Mouse (Mus musculus) heart, adult 2 months (tissue): ENCODE results near the gene Rack1. TPM values are rescaled to one million over a fixed set of nuclear protein-coding genes. Genes with fewer than 3 reads are reported as not detected.
"Not testable (repeated sequence)": the region's sequence is repeated elsewhere in the genome, so short reads cannot be mapped to it uniquely, and the experiment has no call there.

ENCODE experiments used
- DNase-seq, 2 experiments: peaks; one replicate each; pipeline ENCODE4 v3.0.0; 2021
- H3K27ac ChIP-seq: fragments of 200-600 bp; 2 replicates; pipeline ENCODE4 v1.8.1; 2022
- H3K27me3 ChIP-seq: fragments of 200-500 bp; 2 replicates; pipeline ENCODE4 v1.6.1; 2012; ENCODE audit warnings: mild to moderate bottlenecking, low read length, inconsistent platforms, mixed read lengths; ENCODE audit not compliant: control insufficient read depth, insufficient read depth
- H3K36me3 ChIP-seq: fragments of 200-500 bp; 2 replicates; pipeline ENCODE4 v1.6.1; 2012; ENCODE audit warnings: low read length, inconsistent platforms; ENCODE audit not compliant: control insufficient read depth, insufficient read depth
- H3K4me1 ChIP-seq: fragments of 200-500 bp; 2 replicates; pipeline ENCODE4 v1.6.1; 2011; ENCODE audit warnings: low read length; ENCODE audit not compliant: control insufficient read depth, insufficient read depth
- H3K4me3 ChIP-seq: fragments of 200-600 bp; 2 replicates; pipeline ENCODE4 v1.8.1; 2022
- H3K79me2 ChIP-seq: fragments of 200-500 bp; replicated peaks from 2 replicates; pipeline ENCODE4 v1.6.1; 2012; ENCODE audit warnings: mild to moderate bottlenecking, inconsistent platforms, low read length, moderate library complexity, mixed read lengths; ENCODE audit not compliant: control insufficient read depth, insufficient read depth
- H3K9ac ChIP-seq: fragments of 200-500 bp; 2 replicates; pipeline ENCODE4 v1.6.1; 2012; ENCODE audit warnings: low read depth, mild to moderate bottlenecking, control low read depth, inconsistent platforms, low read length, mixed read lengths
- CTCF ChIP-seq: fragments of 200-600 bp; IDR thresholded peaks from 2 replicates; pipeline ENCODE4 v1.8.1; 2022; ENCODE audit warnings: antibody characterized with exemption, mild to moderate bottlenecking, moderate library complexity
- EP300 ChIP-seq: fragments of 200-500 bp; IDR thresholded peaks from 2 replicates; pipeline ENCODE4 v1.6.1; 2011; ENCODE audit warnings: low read depth, low read length, control low read depth; ENCODE audit not compliant: insufficient read depth
- POLR2A ChIP-seq: fragments of 200-500 bp; IDR thresholded peaks from 2 replicates; pipeline ENCODE4 v1.6.1; 2011; ENCODE audit warnings: mild to moderate bottlenecking, low read depth, low read length, control low read depth; ENCODE audit not compliant: insufficient read depth
- whole genome bisulfite sequencing: fragments of 180-500 bp; shearing (Covaris S2); methylation state at CpG from one replicate; pipeline ENCODE4 v1.1.7; 2018; 5-methylcytosine and 5-hydroxymethylcytosine counted together
- intact Hi-C: fragments of 180-260 bp; cut with DNase I; formaldehyde crosslinking; loops from one replicate; pipeline ENCODE4 v1.15.1; 2025
- polyA plus RNA-seq: library from polyadenylated mRNA; depleted of rRNA; stranded (reverse); fragments of >200 nt; gene quantifications from 2 replicates; pipeline ENCODE4 v1.2.3, GENCODE M21; 2012
- total RNA-seq, 2 experiments: library from RNA; stranded (reverse); gene quantifications; 2 replicates each; pipeline ENCODE4 v1.2.3; 2021

Rack1 gene
- total and polyA plus RNA-seq, 3 experiments: 337 to 867 (median 437) TPM

DNA sequence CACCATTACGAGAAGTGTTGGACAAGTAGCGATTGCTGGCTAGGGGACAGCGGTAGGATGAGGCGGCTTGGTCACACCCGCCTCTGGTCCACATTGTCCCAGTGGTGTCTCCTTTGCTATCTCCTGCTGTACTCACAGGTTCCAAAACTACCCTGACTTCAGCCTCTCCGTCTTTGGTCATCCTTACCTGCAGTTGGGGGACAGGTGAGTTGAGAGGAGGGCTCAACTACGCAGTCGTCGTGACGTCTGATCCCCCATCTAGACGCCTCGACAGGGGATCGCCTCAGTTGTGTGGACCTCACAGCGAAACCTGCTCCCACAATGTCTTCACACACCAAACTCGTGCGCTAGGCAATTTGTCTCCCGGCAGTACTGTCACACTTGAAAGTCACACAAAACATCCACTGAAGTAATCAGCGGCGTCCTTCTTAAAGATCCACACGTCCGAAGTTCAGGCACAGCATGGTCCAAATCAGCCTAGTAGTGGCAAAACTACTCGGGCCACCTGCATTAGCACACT, 24.2 kb downstream of the Rack1 start:
- Histone ChIP-seq H3K27me3 (no peaks in the 10 kb centered on the region), H3K79me2 (no peaks in the 10 kb centered on the region), H3K27ac (no peak overlapping the region), H3K4me3 (peak overlapping the region; percentile 56), H3K4me1 (peaks cover 1% of the 10 kb centered on the region), H3K9ac (no peak overlapping the region), H3K36me3 (no peaks in the 10 kb centered on the region)
- TF ChIP-seq POLR2A (no peak), CTCF (no peak), EP300 (no peak)
- WGBS: 38% methylated on average over 22 of the region's 22 CpGs
- DNase-seq: no peak
- intact Hi-C loops: loop anchor here (1.0 kb wide), 1 partner anchor 9 kb away; no protein-coding TSS in a partner anchor

DNA sequence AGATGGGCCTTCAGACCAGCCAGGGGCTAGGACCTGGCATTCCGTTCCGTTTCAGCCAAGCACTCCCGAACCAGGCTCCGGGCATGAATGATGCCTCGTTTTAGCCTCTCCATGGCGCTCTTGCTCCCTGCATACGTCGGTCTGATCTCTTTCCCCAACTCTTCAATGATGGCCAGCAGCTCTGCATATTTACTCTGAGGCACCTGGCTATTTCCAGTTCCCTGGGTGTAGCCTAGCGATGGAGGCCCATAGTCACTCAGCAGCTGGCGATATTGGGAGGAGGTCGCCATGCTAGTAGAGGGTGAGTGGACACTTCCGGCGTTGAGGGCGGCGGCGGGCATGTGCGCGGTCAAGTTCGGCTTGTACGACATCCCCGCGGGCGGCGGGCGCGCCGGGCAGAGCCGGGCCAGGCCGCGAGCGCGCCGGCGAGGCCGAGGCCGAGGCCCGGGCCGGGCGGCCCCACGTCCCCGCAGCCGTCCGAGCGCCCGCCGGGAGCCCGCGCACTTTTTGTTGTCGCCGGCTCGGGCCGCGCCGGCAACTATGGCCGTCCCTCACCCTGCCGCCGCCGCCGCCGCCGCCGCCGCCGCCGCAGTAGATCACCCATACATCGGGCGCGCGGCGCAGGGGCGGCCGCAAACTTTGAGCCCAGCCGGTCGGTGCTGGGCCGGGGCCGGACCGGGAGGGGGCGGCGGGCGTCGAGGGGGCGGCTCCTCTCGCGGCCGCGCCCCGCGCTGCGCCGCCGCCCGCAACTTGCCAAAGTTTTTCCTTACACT, 26.0 kb downstream of the Rack1 start, which contains the start of the genes Trim7 and Gm12184:
Trim7 (plus strand) TSS at position 162 of the 773 bp plus-strand sequence.
Gm12184 (minus strand) TSS at position 677 of the 773 bp plus-strand sequence.
- Histone ChIP-seq H3K9ac (peak within 1 kb of the TSS; percentile 74), H3K27ac (peak within 1 kb of the TSS; percentile 53), H3K4me3 (peak within 1 kb of the TSS; percentile 47)
- H3K27me3 ChIP-seq, H3K4me1 ChIP-seq, H3K79me2 ChIP-seq, H3K36me3 ChIP-seq, intact Hi-C loops: not testable (repeated sequence)
- peak; percentile 56 to 60 for DNase-seq
- under 1% methylated on average over 62 of the region's 92 CpGs for WGBS
- TF ChIP-seq CTCF: 0 out of 2 replicates have a peak, but pooled peaks have one; percentile 4

DNA sequence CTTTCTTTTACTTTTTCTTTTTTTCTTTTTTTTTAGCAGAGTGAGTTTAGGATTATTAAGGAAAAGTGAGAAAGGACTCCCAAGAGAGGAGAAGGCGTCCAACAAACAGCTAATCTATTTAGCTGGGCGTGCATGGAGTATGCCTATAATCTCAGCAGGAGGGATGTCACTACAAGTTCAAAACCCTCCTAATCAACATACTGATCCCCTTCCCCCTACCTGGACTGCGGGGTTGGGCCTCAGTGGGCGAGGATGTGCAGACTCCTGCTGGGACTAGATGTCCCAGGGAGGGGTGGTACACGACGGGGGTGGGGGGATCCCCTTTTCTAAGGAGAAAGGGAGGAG, 26.6 kb downstream of the Rack1 start:
- Histone ChIP-seq H3K4me1 (peaks cover 3% of the 10 kb centered on the region), H3K27ac (peak overlapping the region; percentile 29), H3K9ac (peak overlapping the region; percentile 74), H3K79me2 (no peaks in the 10 kb centered on the region), H3K36me3 (no peaks in the 10 kb centered on the region), H3K4me3 (peak overlapping the region; percentile 47), H3K27me3 (no peaks in the 10 kb centered on the region)
- 4% methylated on average over 6 of the region's 6 CpGs for WGBS
- DNase-seq: no peak
- intact Hi-C loops: no loop called here
- TF ChIP-seq CTCF: no peak
- TF ChIP-seq EP300: no peak
- no peak for TF ChIP-seq POLR2A

DNA sequence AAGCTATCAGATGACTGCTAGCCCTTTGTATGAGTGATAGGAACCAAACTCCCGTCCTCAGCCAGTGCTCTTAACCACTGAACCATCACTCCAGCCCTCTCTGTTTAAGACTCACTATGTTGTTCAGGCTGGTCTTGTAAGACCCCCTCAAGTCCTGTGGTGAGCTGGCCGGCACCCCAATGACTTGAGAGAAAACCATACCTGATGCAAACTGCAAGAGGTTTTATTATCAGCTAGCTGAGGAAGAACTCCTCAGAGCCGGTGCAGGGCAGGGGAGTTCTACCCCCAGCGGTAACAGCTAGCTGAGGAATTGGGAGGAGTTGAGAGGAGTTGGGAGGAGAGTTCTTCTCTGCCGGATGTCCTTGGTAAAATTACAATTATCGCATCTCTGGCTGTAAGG, 27.8 kb downstream of the Rack1 start:
- no peak for TF ChIP-seq CTCF
- TF ChIP-seq EP300: no peak
- TF ChIP-seq POLR2A: no peak
- intact Hi-C loops: no loop called here
- H3K4me3 ChIP-seq: no peak overlapping the region
- H3K27ac ChIP-seq: no peak overlapping the region
- H3K36me3 ChIP-seq: no peaks in the 10 kb centered on the region
- no peaks in the 10 kb centered on the region for H3K27me3 ChIP-seq
- peaks cover 3% of the 10 kb centered on the region for H3K4me1 ChIP-seq
- DNase-seq: no peak
- H3K79me2 ChIP-seq: no peaks in the 10 kb centered on the region
- 71% methylated on average over 6 of the region's 6 CpGs for WGBS
- H3K9ac ChIP-seq: no peak overlapping the region

DNA sequence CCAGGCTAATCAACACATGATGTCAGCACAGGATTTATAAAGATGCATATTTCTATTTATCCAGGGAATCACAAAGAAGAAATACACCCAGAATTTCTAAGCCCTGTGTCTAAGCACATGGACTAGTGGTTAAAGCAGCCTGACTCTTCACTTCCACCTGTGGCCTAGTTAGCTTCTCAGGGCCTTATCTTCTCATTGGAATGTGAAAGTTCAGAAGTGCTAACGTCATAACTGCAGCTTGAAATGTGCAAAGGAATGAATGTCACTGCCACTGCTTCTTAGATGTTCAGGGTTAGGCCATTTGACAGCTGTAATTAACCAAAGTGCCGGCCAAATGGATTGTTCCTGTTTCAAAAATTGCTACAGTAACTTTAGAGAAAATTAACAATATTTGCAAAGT, 30.1 kb downstream of the Rack1 start:
- intact Hi-C loops: no loop called here
- Histone ChIP-seq H3K27ac (no peak overlapping the region), H3K79me2 (no peaks in the 10 kb centered on the region), H3K9ac (no peak overlapping the region), H3K4me1 (peaks cover 3% of the 10 kb centered on the region), H3K4me3 (no peak overlapping the region), H3K27me3 (no peaks in the 10 kb centered on the region), H3K36me3 (no peaks in the 10 kb centered on the region)
- DNase-seq: no peak
- 54% methylated on average over 2 of the region's 2 CpGs for WGBS
- TF ChIP-seq EP300 (no peak), POLR2A (no peak), CTCF (no peak)

DNA sequence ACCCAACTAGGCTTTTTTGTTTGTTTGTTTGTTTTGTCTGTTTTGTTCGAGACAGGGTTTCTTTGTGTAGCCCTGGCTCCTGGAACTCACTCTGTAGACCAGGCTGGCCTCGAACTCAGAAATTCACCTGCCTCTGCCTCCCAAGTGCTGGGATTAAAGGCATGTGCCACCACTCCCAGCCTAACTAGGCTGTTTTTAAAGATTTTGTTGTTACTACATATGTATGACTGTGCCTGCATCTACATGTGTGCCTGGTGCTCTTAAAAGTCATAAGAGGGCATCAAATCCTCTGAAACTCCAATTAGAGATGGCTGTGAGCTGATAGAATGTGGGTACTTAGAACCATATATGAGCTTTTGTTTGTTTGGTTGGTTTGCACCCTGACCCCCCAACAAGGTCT, 31.1 kb downstream of the Rack1 start:
- 90% methylated on average over 2 of the region's 2 CpGs for WGBS
- H3K4me3 ChIP-seq: no peak overlapping the region
- no peaks in the 10 kb centered on the region for H3K36me3 ChIP-seq
- no peak overlapping the region for H3K27ac ChIP-seq
- H3K9ac ChIP-seq: no peak overlapping the region
- H3K79me2 ChIP-seq: no peaks in the 10 kb centered on the region
- TF ChIP-seq POLR2A: no peak
- no peak for TF ChIP-seq CTCF
- no peak for TF ChIP-seq EP300
- intact Hi-C loops: no loop called here
- peaks cover 3% of the 10 kb centered on the region for H3K4me1 ChIP-seq
- DNase-seq: no peak
- no peaks in the 10 kb centered on the region for H3K27me3 ChIP-seq
